Mouse (Mus musculus): ENCODE results near the gene Calml3. TPM values are rescaled to one million over a fixed set of nuclear protein-coding genes. Genes with fewer than 3 reads are reported as not detected.

The Calml3 gene
- not detected for total RNA-seq (2023)

DNA sequence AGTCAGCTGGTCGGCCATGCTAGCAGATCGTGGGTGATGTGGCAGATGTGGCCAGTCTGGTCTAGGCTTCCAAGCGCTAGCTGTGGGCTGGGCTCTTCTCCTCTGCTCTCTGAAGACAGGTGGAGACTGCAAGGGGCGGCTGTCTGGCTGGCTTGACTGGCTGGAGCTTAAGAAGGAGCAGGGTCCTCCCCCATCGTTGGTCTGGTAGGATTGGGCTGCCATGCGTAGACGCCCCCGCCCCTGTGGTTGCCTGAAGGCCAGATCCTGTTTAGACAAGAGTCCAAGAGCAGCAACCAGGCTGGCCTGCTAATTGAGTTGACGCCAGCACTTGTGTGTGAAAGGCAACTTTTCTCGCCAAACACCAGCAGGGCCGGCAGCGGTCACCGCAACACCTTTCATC, at the start of gene Calml3:
Calml3 (minus strand) TSS at position 131 of the 400 bp plus-strand sequence.

DNA sequence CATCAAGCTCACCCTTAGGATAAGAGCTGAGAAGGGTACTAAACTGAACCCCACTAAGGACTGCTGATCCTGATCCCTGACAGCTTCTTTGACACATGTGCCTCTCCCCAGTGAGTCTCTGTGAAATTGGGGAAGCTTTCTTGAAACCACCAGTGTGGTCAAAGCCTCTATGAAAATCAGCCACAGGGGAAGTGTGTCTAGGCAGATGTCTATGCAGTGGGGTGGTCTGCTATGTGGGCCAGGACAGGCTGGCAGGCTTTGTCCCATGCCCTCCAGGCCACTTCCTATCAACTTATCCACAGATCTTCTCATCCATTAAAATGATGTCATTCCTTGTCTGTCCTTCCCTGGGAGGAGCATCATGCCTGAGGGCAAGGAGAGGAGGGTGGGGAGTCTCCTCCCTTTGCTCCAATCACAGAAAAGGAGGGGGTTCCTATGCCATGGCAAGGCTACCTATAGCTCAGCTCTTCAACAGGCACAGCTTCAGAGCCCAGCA, 33.2 kb upstream of the Calml3 start, which contains the start of gene Calm4:
Calm4 (plus strand) TSS at position 446 of the 496 bp plus-strand sequence.

Other genes with a start within 250 kb of the Calml3 start
- 80.2 TPM for gene Fam208b, start 193.2 kb downstream of the Calml3 start, total RNA-seq (2023)
- 38.6 TPM for gene Asb13, start 170.3 kb downstream of the Calml3 start, total RNA-seq (2023)
- gene Calm4, start 33.4 kb upstream of the Calml3 start, total RNA-seq (2023), result not detected
- not detected for gene Calm5, start 49.9 kb upstream of the Calml3 start, total RNA-seq (2023)
- gene Net1, start 113.9 kb upstream of the Calml3 start, total RNA-seq (2023), result 31.0 TPM
- not detected for gene Tubal3, start 114.0 kb upstream of the Calml3 start, total RNA-seq (2023)
- not detected for gene Ucn3, start 141.0 kb upstream of the Calml3 start, total RNA-seq (2023)
- gene Akr1c14, start 244.7 kb upstream of the Calml3 start, total RNA-seq (2023), result not detected

All from CD4-positive naive resting alpha-beta T cell, adult 57 days (primary cell).